Mouse (Mus musculus) heart, postnatal 0 days (tissue): ENCODE results near the gene Kctd19. TPM values are rescaled to one million over a fixed set of nuclear protein-coding genes. Genes with fewer than 3 reads are reported as not detected.

Experiments
- ATAC-seq: fragments of 200-750 bp; cut with Nextera tagmentation; 2 replicates; pipeline ENCODE4 v1.8.0; 2017; ENCODE audit warnings: low read depth, moderate number of reproducible peaks, moderate library complexity; ENCODE audit not compliant: insufficient read depth
- DNase-seq: peaks from one replicate; pipeline ENCODE4 v3.0.0-alpha.2; 2016; ENCODE audit warnings: low spot score
- H3K27ac ChIP-seq: fragments of 300-500 bp; sonication (generic); 2 replicates; pipeline ENCODE4 v1.5.1; 2014; ENCODE audit warnings: low read depth, mild to moderate bottlenecking
- H3K27me3 ChIP-seq: fragments of 300-500 bp; sonication (generic); 2 replicates; pipeline ENCODE4 v1.6.1; 2014; ENCODE audit warnings: low read length, mixed read lengths; ENCODE audit not compliant: control insufficient read depth, insufficient read depth
- H3K36me3 ChIP-seq: fragments of 300-500 bp; sonication (generic); replicated peaks from 2 replicates; pipeline ENCODE4 v1.6.1; 2014; ENCODE audit warnings: low read length, mixed read lengths; ENCODE audit not compliant: control insufficient read depth, insufficient read depth
- H3K4me1 ChIP-seq: fragments of 300-500 bp; sonication (generic); 2 replicates; pipeline ENCODE4 v1.6.1; 2014; ENCODE audit warnings: antibody characterized with exemption; ENCODE audit not compliant: control insufficient read depth, insufficient read depth
- H3K4me2 ChIP-seq: fragments of 300-500 bp; sonication (generic); 2 replicates; pipeline ENCODE4 v1.6.1; 2014; ENCODE audit warnings: low read depth, mild to moderate bottlenecking, low read length, moderate library complexity
- H3K4me3 ChIP-seq: fragments of 300-500 bp; sonication (generic); 2 replicates; pipeline ENCODE4 v1.5.1; 2014; ENCODE audit warnings: low read depth, low read length
- H3K9ac ChIP-seq: fragments of 300-500 bp; sonication (generic); replicated peaks from 2 replicates; pipeline ENCODE4 v1.6.1; 2014; ENCODE audit warnings: low read depth, low read length, mixed read lengths
- H3K9me3 ChIP-seq: fragments of 300-500 bp; sonication (generic); replicated peaks from 2 replicates; pipeline ENCODE4 v1.6.1; 2016; ENCODE audit warnings: low read length; ENCODE audit not compliant: control insufficient read depth
- CTCF ChIP-seq: IDR thresholded peaks from 2 replicates; pipeline ENCODE4 v1.5.1; 2016; ENCODE audit warnings: antibody characterized with exemption, control low read depth, low read depth
- EP300 ChIP-seq: IDR thresholded peaks from 2 replicates; pipeline ENCODE4 v1.6.1; 2016; ENCODE audit warnings: antibody characterized with exemption, low read depth
- WGBS: fragments of 180-500 bp; shearing (Covaris S2); extraction: QIAGEN DNeasy Blood & Tissue Kit; methylation state at CpG from one replicate; pipeline ENCODE4 v1.1.7; 2014; 5-methylcytosine and 5-hydroxymethylcytosine counted together
- polyA plus RNA-seq: library from polyadenylated mRNA; unstranded; fragments of >200 nt; fragmentation: Nextera tagmentation; extraction: Ambion mirVana; gene quantifications from 2 replicates; pipeline ENCODE4 v1.2.1, GENCODE M21; 2015
- total RNA-seq: library from RNA; depleted of rRNA; stranded (reverse); fragments of >200 nt; gene quantifications from 2 replicates; pipeline ENCODE4 v1.2.3, GENCODE M21; 2014; ENCODE audit warnings: low replicate concordance

Kctd19 gene
- total and polyA plus RNA-seq, 2 experiments from 2014 or later: not detected

- Histone ChIP-seq H3K27me3 (no peaks in the 10 kb centered on the region), H3K36me3 (no peaks in the 10 kb centered on the region), H3K27ac (no peak overlapping the region), H3K9me3 (no peaks in the 10 kb centered on the region), H3K4me1 (no peaks in the 10 kb centered on the region), H3K4me3 (no peak overlapping the region), H3K9ac (no peak overlapping the region), H3K4me2 (no peak overlapping the region)
- ATAC-seq: no peak
- no peak for TF ChIP-seq EP300
- no peak for TF ChIP-seq CTCF
- WGBS: 61% methylated on average over 6 of the region's 6 CpGs
- no peak for DNase-seq
Measured at GRCm38 (mm10) chr8:105426878-105427277, 13.6 kb upstream of the Kctd19 start.

- ATAC-seq (no peak), DNase-seq (no peak)
- WGBS: 62% methylated on average over 1 of the region's 1 CpGs
- Histone ChIP-seq H3K27me3 (no peaks in the 10 kb centered on the region), H3K36me3 (no peaks in the 10 kb centered on the region), H3K4me2 (no peak overlapping the region), H3K27ac (no peak overlapping the region), H3K4me3 (no peak overlapping the region), H3K9ac (no peak overlapping the region), H3K9me3 (0 out of 2 replicates have a peak, but pooled peaks cover 1% of the 10 kb centered on the region), H3K4me1 (no peaks in the 10 kb centered on the region)
- TF ChIP-seq CTCF: no peak
- no peak for TF ChIP-seq EP300
Measured at GRCm38 (mm10) chr8:105422006-105422405, 8.7 kb upstream of the Kctd19 start.

GRCm38 (mm10) chr8:105419800-105420199, 6.5 kb upstream of the Kctd19 start:
- no peaks in the 10 kb centered on the region for H3K4me1 ChIP-seq
- 76% methylated on average over 4 of the region's 4 CpGs for WGBS
- H3K27me3 ChIP-seq: no peaks in the 10 kb centered on the region
- DNase-seq: no peak
- ATAC-seq: no peak
- TF ChIP-seq EP300 (no peak), CTCF (no peak)
- H3K4me3 ChIP-seq: no peak overlapping the region
- no peak overlapping the region for H3K4me2 ChIP-seq
- no peak overlapping the region for H3K9ac ChIP-seq
- H3K27ac ChIP-seq: no peak overlapping the region
- H3K9me3 ChIP-seq: 0 out of 2 replicates have a peak, but pooled peaks cover 3% of the 10 kb centered on the region
- H3K36me3 ChIP-seq: no peaks in the 10 kb centered on the region

- Histone ChIP-seq H3K27ac (no peak overlapping the region), H3K9me3 (0 out of 2 replicates have a peak, but pooled peaks cover 3% of the 10 kb centered on the region), H3K4me1 (no peaks in the 10 kb centered on the region), H3K4me3 (no peak overlapping the region), H3K4me2 (no peak overlapping the region), H3K36me3 (no peaks in the 10 kb centered on the region), H3K27me3 (peaks cover 7% of the 10 kb centered on the region), H3K9ac (no peak overlapping the region)
- TF ChIP-seq EP300: no peak
- no peak for TF ChIP-seq CTCF
- WGBS: 78% methylated on average over 2 of the region's 2 CpGs
- no peak for ATAC-seq
- DNase-seq: no peak
Measured at GRCm38 (mm10) chr8:105418992-105419391, 5.7 kb upstream of the Kctd19 start.

GRCm38 (mm10) chr8:105409947-105410346, 3.4 kb downstream of the Kctd19 start:
- 92% methylated on average over 6 of the region's 6 CpGs for WGBS
- no peak overlapping the region for H3K9ac ChIP-seq
- H3K4me2 ChIP-seq: no peak overlapping the region
- H3K27ac ChIP-seq: no peak overlapping the region
- H3K4me1 ChIP-seq: peaks cover 7% of the 10 kb centered on the region; the same call in 1 of the 2 replicates
- ATAC-seq (no peak), DNase-seq (no peak)
- H3K36me3 ChIP-seq: no peaks in the 10 kb centered on the region
- H3K4me3 ChIP-seq: no peak overlapping the region
- TF ChIP-seq EP300: no peak
- no peak for TF ChIP-seq CTCF
- H3K9me3 ChIP-seq: no peaks in the 10 kb centered on the region; the same call in 1 of the 2 replicates
- peaks cover 20% of the 10 kb centered on the region for H3K27me3 ChIP-seq

- Histone ChIP-seq H3K36me3 (no peaks in the 10 kb centered on the region), H3K27ac (no peak overlapping the region), H3K27me3 (peaks cover 6% of the 10 kb centered on the region), H3K9me3 (no peaks in the 10 kb centered on the region; the same call in 1 of the 2 replicates), H3K9ac (no peak overlapping the region), H3K4me2 (no peak overlapping the region), H3K4me3 (no peak overlapping the region), H3K4me1 (peaks cover 2% of the 10 kb centered on the region; the same call in 1 of the 2 replicates)
- TF ChIP-seq EP300 (no peak), CTCF (no peak)
- no peak for ATAC-seq
- no peak for DNase-seq
- 48% methylated on average over 7 of the region's 7 CpGs for WGBS
Measured at GRCm38 (mm10) chr8:105408331-105408730, 5.0 kb downstream of the Kctd19 start.
